Mouse (Mus musculus): ENCODE results near the gene Zbtb22. TPM values are rescaled to one million over a fixed set of nuclear protein-coding genes. Genes with fewer than 3 reads are reported as not detected.

Gene Zbtb22
- polyA plus RNA-seq (2017; shearing (Covaris generic)) = 23.0 TPM

GRCm38 (mm10) chr17:33915671-33916250 is at the start of gene Zbtb22, which contains the start of gene Tapbp:
Zbtb22 (plus strand) TSS chr17:33915904.
Tapbp (plus strand) TSS chr17:33915899.

GRCm38 (mm10) chr17:33873537-33873936 is 42.2 kb upstream of the Zbtb22 start, which contains the start of gene Gm7029:
Gm7029 (plus strand) TSS chr17:33873837.

GRCm38 (mm10) chr17:33890533-33891059 is 25.1 kb upstream of the Zbtb22 start, which contains the start of gene Kifc1:
Kifc1 (minus strand) TSS chr17:33890661.

GRCm38 (mm10) chr17:33904835-33905234 is 10.9 kb upstream of the Zbtb22 start, which contains the start of gene Platr17:
Platr17 (plus strand) TSS chr17:33905135.

GRCm38 (mm10) chr17:33909077-33909868 is 6.4 kb upstream of the Zbtb22 start, which contains the start of gene Daxx:
Daxx (plus strand) TSS chr17:33909414.

GRCm38 (mm10) chr17:33929371-33930279 is 13.9 kb downstream of the Zbtb22 start, which contains the start of gene Rgl2:
Rgl2 (plus strand) TSS chr17:33929543.

GRCm38 (mm10) chr17:33940206-33940805 is 24.6 kb downstream of the Zbtb22 start, which contains the start of the genes Pfdn6 and Wdr46:
Pfdn6 (minus strand) TSS chr17:33940343.
Wdr46 (plus strand) TSS chr17:33940660.

GRCm38 (mm10) chr17:33951021-33951946 is 35.6 kb downstream of the Zbtb22 start, which contains the start of gene B3galt4:
B3galt4 (minus strand) TSS chr17:33951488.

GRCm38 (mm10) chr17:33955555-33956214 is 40.0 kb downstream of the Zbtb22 start, which contains the start of the genes Vps52 and Rps18:
Vps52 (plus strand) TSS chr17:33955812.
Rps18 (minus strand) TSS chr17:33956001.

Other genes starting within 250 kb of the Zbtb22 start
- 352 TPM for gene Hnrnpm, start 229.0 kb upstream of the Zbtb22 start, polyA plus RNA-seq (2017; shearing (Covaris generic))
- gene March2, start 197.2 kb upstream of the Zbtb22 start, polyA plus RNA-seq (2017; shearing (Covaris generic)) = 33.3 TPM
- gene Rab11b, start 155.4 kb upstream of the Zbtb22 start, polyA plus RNA-seq (2017; shearing (Covaris generic)) = 331 TPM
- 3.4 TPM for gene Angptl4, start 134.1 kb upstream of the Zbtb22 start, polyA plus RNA-seq (2017; shearing (Covaris generic))
- 3.2 TPM for gene Kank3, start 105.4 kb upstream of the Zbtb22 start, polyA plus RNA-seq (2017; shearing (Covaris generic))
- gene Rps28, start 91.3 kb upstream of the Zbtb22 start, polyA plus RNA-seq (2017; shearing (Covaris generic)) = 1,412 TPM
- gene Ndufa7, start 91.3 kb upstream of the Zbtb22 start, polyA plus RNA-seq (2017; shearing (Covaris generic)) = 422 TPM
- 26.2 TPM for gene Cd320, start 72.8 kb upstream of the Zbtb22 start, polyA plus RNA-seq (2017; shearing (Covaris generic))
- gene Gm7029, start 42.1 kb upstream of the Zbtb22 start, polyA plus RNA-seq (2017; shearing (Covaris generic)) = not detected
- gene Kifc1, start 25.2 kb upstream of the Zbtb22 start, polyA plus RNA-seq (2017; shearing (Covaris generic)) = 5.5 TPM
- 4.0 TPM for gene Platr17, start 10.8 kb upstream of the Zbtb22 start, polyA plus RNA-seq (2017; shearing (Covaris generic))
- gene Daxx, start 6.5 kb upstream of the Zbtb22 start, polyA plus RNA-seq (2017; shearing (Covaris generic)) = 143 TPM
- gene Tapbp, start within 50 bp of the Zbtb22 start, polyA plus RNA-seq (2017; shearing (Covaris generic)) = 701 TPM
- 107 TPM for gene Rgl2, start 13.6 kb downstream of the Zbtb22 start, polyA plus RNA-seq (2017; shearing (Covaris generic))
- 152 TPM for gene Pfdn6, start 24.4 kb downstream of the Zbtb22 start, polyA plus RNA-seq (2017; shearing (Covaris generic))
- gene Wdr46, start 24.8 kb downstream of the Zbtb22 start, polyA plus RNA-seq (2017; shearing (Covaris generic)) = 76.0 TPM
- 46.4 TPM for gene B3galt4, start 35.6 kb downstream of the Zbtb22 start, polyA plus RNA-seq (2017; shearing (Covaris generic))
- gene Vps52, start 39.9 kb downstream of the Zbtb22 start, polyA plus RNA-seq (2017; shearing (Covaris generic)) = 90.1 TPM
- gene Rps18, start 40.1 kb downstream of the Zbtb22 start, polyA plus RNA-seq (2017; shearing (Covaris generic)) = 3,509 TPM
- 12,738 TPM for gene H2-K1, start 84.4 kb downstream of the Zbtb22 start, polyA plus RNA-seq (2017; shearing (Covaris generic))
- 15.2 TPM for gene Ring1, start 108.8 kb downstream of the Zbtb22 start, polyA plus RNA-seq (2017; shearing (Covaris generic))
- gene H2-Ke6, start 112.2 kb downstream of the Zbtb22 start, polyA plus RNA-seq (2017; shearing (Covaris generic)) = 37.9 TPM
- gene Slc39a7, start 115.8 kb downstream of the Zbtb22 start, polyA plus RNA-seq (2017; shearing (Covaris generic)) = 157 TPM
- gene Rxrb, start 115.9 kb downstream of the Zbtb22 start, polyA plus RNA-seq (2017; shearing (Covaris generic)) = 23.4 TPM
- 2.1 TPM for gene Col11a2, start 123.5 kb downstream of the Zbtb22 start, polyA plus RNA-seq (2017; shearing (Covaris generic))
- 37.0 TPM for gene H2-Oa, start 176.4 kb downstream of the Zbtb22 start, polyA plus RNA-seq (2017; shearing (Covaris generic))
- 119 TPM for gene H2-DMa, start 203.6 kb downstream of the Zbtb22 start, polyA plus RNA-seq (2017; shearing (Covaris generic))
- gene Brd2, start 206.7 kb downstream of the Zbtb22 start, polyA plus RNA-seq (2017; shearing (Covaris generic)) = 109 TPM
- gene H2-DMb2, start 227.4 kb downstream of the Zbtb22 start, polyA plus RNA-seq (2017; shearing (Covaris generic)) = 5.8 TPM
- 1.5 TPM for gene H2-DMb1, start 237.2 kb downstream of the Zbtb22 start, polyA plus RNA-seq (2017; shearing (Covaris generic))